Mouse (Mus musculus) hindbrain, embryonic 10.5 days (tissue): Measurements from ENCODE around the gene Fyn. TPM values are rescaled to one million over a fixed set of nuclear protein-coding genes. Genes with fewer than 3 reads are reported as not detected.
A peak's percentile ranks its signal among the peaks of the same experiment; 100 is the strongest.

Source experiments
- DNase-seq: peaks from one replicate; pipeline ENCODE4 v3.0.0-alpha.2; 2017; ENCODE audit warnings: low spot score
- H3K27ac ChIP-seq: fragments of 300-500 bp; sonication (generic); 2 replicates; pipeline ENCODE4 v1.5.1; 2016; ENCODE audit warnings: mild to moderate bottlenecking, moderate library complexity
- H3K27me3 ChIP-seq: fragments of 300-500 bp; sonication (generic); 2 replicates; pipeline ENCODE4 v1.6.1; 2016; ENCODE audit warnings: mild to moderate bottlenecking; ENCODE audit not compliant: poor library complexity, insufficient read depth, severe bottlenecking
- H3K36me3 ChIP-seq: fragments of 300-500 bp; sonication (generic); 2 replicates; pipeline ENCODE4 v1.6.1; 2016; ENCODE audit warnings: mild to moderate bottlenecking, moderate library complexity
- H3K4me1 ChIP-seq: fragments of 300-500 bp; sonication (generic); replicated peaks from 2 replicates; pipeline ENCODE4 v1.6.1; 2016; ENCODE audit warnings: mild to moderate bottlenecking
- H3K4me3 ChIP-seq: fragments of 300-500 bp; sonication (generic); 2 replicates; pipeline ENCODE4 v1.5.1; 2016; ENCODE audit warnings: mild to moderate bottlenecking, moderate library complexity
- H3K9me3 ChIP-seq: fragments of 300-500 bp; sonication (generic); 2 replicates; pipeline ENCODE4 v1.6.1; 2016; ENCODE audit warnings: mild to moderate bottlenecking, moderate library complexity
- WGBS: fragments of 180-500 bp; shearing (Covaris S2); methylation state at CpG from one replicate; pipeline ENCODE4 v1.1.7; 2016; 5-methylcytosine and 5-hydroxymethylcytosine counted together
- polyA plus RNA-seq: library from polyadenylated mRNA; unstranded; fragments of >200 nt; fragmentation: Nextera tagmentation; extraction: Ambion mirVana; gene quantifications from 2 replicates; pipeline ENCODE4 v1.2.1, GENCODE M21; 2016

The Fyn gene
- polyA plus RNA-seq, 1 experiment from 2014 or later: 34.1 TPM

- H3K36me3 ChIP-seq: peaks cover 19% of the 10 kb centered on the region
- no peaks in the 10 kb centered on the region for H3K9me3 ChIP-seq
- no peak overlapping the region for H3K4me3 ChIP-seq
- no peaks in the 10 kb centered on the region for H3K27me3 ChIP-seq
- H3K27ac ChIP-seq: peak overlapping the region; percentile 35; the same call in 1 of the 2 replicates
- DNase-seq: no peak
- peaks cover 33% of the 10 kb centered on the region for H3K4me1 ChIP-seq
- WGBS: 70% methylated on average over 9 of the region's 9 CpGs
Measured at GRCm38 (mm10) chr10:39420842-39421617, 52.4 kb downstream of the Fyn start.

DNA sequence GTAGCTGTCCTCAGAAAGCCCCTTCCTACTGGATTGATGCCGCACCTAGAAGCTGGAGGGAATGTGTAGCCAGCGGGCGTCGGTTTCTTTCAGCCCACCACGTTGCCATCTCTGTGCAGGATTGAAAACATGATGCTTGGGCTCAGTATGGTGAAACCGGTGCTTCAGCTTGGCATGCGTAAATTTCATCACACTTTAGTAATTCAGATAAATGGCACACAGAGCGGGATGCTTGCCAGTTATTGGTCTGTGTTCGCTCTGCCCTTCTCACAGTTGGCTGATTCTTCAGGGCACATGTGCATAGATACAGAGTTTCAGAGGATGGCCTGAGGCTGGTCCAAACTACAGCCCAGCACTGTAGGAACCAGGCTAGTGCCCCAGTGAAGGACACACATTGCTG is 53.1 kb downstream of the Fyn start:
- WGBS: 92% methylated on average over 9 of the region's 9 CpGs
- H3K9me3 ChIP-seq: no peaks in the 10 kb centered on the region
- no peaks in the 10 kb centered on the region for H3K27me3 ChIP-seq
- H3K27ac ChIP-seq: no peak overlapping the region
- no peak for DNase-seq
- peaks cover 19% of the 10 kb centered on the region for H3K36me3 ChIP-seq
- H3K4me3 ChIP-seq: no peak overlapping the region
- H3K4me1 ChIP-seq: peaks cover 36% of the 10 kb centered on the region

GRCm38 (mm10) chr10:39424643-39425042 is 56.0 kb downstream of the Fyn start:
- no peak overlapping the region for H3K4me3 ChIP-seq
- DNase-seq: no peak
- 81% methylated on average over 3 of the region's 3 CpGs for WGBS
- H3K27ac ChIP-seq: no peak overlapping the region
- H3K36me3 ChIP-seq: peaks cover 16% of the 10 kb centered on the region
- no peaks in the 10 kb centered on the region for H3K9me3 ChIP-seq
- H3K27me3 ChIP-seq: no peaks in the 10 kb centered on the region
- H3K4me1 ChIP-seq: peaks cover 41% of the 10 kb centered on the region

- Histone ChIP-seq H3K27me3 (no peaks in the 10 kb centered on the region), H3K4me1 (peaks cover 42% of the 10 kb centered on the region)
Measured at GRCm38 (mm10) chr10:39426033-39426432, 57.4 kb downstream of the Fyn start.

DNA sequence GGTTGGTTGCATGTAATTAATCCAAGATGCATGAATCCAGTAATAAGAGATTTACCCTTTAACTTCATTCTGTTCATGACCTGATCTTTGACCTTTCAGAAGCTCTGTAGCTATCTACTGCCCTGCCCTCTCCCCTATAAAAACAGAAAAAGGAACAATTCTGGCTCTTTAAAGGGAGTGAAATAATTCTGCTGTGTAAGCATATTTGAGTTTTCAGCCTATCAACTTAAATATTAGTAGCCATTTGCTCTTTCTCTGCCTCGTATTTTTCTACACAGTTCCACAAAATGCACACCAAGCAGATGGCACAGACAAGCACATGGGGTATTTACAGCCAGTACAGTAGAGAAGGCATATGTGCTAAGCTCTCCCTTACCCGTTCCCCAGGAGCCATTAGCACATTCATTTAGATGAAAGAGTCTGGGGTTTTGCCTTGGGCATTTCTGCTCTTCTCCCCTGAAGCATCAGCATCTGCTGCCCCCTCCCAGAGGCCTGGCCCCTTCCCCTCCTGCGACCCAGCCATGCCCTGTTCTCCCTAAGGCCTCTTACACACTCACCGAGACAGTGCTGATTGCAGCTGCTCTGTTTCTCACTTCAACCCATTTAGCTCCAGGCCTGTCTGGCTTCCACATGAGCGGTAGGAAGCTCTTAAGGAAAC is 58.3 kb downstream of the Fyn start:
- H3K27me3 ChIP-seq: no peaks in the 10 kb centered on the region
- no peak overlapping the region for H3K4me3 ChIP-seq
- H3K9me3 ChIP-seq: no peaks in the 10 kb centered on the region
- H3K36me3 ChIP-seq: peaks cover 16% of the 10 kb centered on the region
- H3K27ac ChIP-seq: no peak overlapping the region; the same call in 1 of the 2 replicates
- peaks cover 44% of the 10 kb centered on the region for H3K4me1 ChIP-seq
- DNase-seq: peak; percentile 36
- WGBS: 54% methylated on average over 5 of the region's 5 CpGs

More at GRCm38 (mm10) chr10:39426033-39426432, 57.4 kb downstream of the Fyn start:
- H3K36me3 ChIP-seq: peaks cover 16% of the 10 kb centered on the region
- DNase-seq: no peak
- 85% methylated on average over 3 of the region's 3 CpGs for WGBS
- H3K27ac ChIP-seq: no peak overlapping the region
- H3K4me3 ChIP-seq: no peak overlapping the region
- H3K9me3 ChIP-seq: no peaks in the 10 kb centered on the region

- no peaks in the 10 kb centered on the region for H3K9me3 ChIP-seq
- H3K4me3 ChIP-seq: no peak overlapping the region
- DNase-seq: no peak
- peaks cover 11% of the 10 kb centered on the region for H3K36me3 ChIP-seq
- H3K27ac ChIP-seq: 0 out of 2 replicates have a peak overlapping the region, but pooled peaks have one; percentile 37
- peaks cover 64% of the 10 kb centered on the region for H3K4me1 ChIP-seq
- H3K27me3 ChIP-seq: no peaks in the 10 kb centered on the region
- 87% methylated on average over 4 of the region's 4 CpGs for WGBS
Measured at GRCm38 (mm10) chr10:39429661-39430060, 61.0 kb downstream of the Fyn start.

- Histone ChIP-seq H3K27ac (0 out of 2 replicates have a peak overlapping the region, but pooled peaks have one; percentile 37), H3K4me1 (peaks cover 70% of the 10 kb centered on the region), H3K36me3 (peaks cover 6% of the 10 kb centered on the region), H3K9me3 (no peaks in the 10 kb centered on the region), H3K4me3 (no peak overlapping the region), H3K27me3 (no peaks in the 10 kb centered on the region)
- WGBS: 63% methylated on average over 14 of the region's 14 CpGs
- DNase-seq: no peak
Measured at GRCm38 (mm10) chr10:39430074-39430764, 61.6 kb downstream of the Fyn start.

- H3K4me1 ChIP-seq: peaks cover 75% of the 10 kb centered on the region
- H3K9me3 ChIP-seq: no peaks in the 10 kb centered on the region
- no peak for DNase-seq
- no peaks in the 10 kb centered on the region for H3K36me3 ChIP-seq
- H3K27me3 ChIP-seq: no peaks in the 10 kb centered on the region
- no peak overlapping the region for H3K4me3 ChIP-seq
- H3K27ac ChIP-seq: peak overlapping the region; percentile 45; the same call in 1 of the 2 replicates
- WGBS: 76% methylated on average over 2 of the region's 2 CpGs
Measured at GRCm38 (mm10) chr10:39431265-39431664, 62.6 kb downstream of the Fyn start.

GRCm38 (mm10) chr10:39432648-39433568 is 64.3 kb downstream of the Fyn start:
- Histone ChIP-seq H3K36me3 (no peaks in the 10 kb centered on the region), H3K27me3 (no peaks in the 10 kb centered on the region), H3K4me1 (peaks cover 63% of the 10 kb centered on the region), H3K9me3 (no peaks in the 10 kb centered on the region), H3K27ac (peak overlapping the region; percentile 23; the same call in 1 of the 2 replicates), H3K4me3 (no peak overlapping the region)
- no peak for DNase-seq
- WGBS: 83% methylated on average over 14 of the region's 14 CpGs

- no peaks in the 10 kb centered on the region for H3K27me3 ChIP-seq
Measured at GRCm38 (mm10) chr10:39433893-39434292, 65.2 kb downstream of the Fyn start.

DNA sequence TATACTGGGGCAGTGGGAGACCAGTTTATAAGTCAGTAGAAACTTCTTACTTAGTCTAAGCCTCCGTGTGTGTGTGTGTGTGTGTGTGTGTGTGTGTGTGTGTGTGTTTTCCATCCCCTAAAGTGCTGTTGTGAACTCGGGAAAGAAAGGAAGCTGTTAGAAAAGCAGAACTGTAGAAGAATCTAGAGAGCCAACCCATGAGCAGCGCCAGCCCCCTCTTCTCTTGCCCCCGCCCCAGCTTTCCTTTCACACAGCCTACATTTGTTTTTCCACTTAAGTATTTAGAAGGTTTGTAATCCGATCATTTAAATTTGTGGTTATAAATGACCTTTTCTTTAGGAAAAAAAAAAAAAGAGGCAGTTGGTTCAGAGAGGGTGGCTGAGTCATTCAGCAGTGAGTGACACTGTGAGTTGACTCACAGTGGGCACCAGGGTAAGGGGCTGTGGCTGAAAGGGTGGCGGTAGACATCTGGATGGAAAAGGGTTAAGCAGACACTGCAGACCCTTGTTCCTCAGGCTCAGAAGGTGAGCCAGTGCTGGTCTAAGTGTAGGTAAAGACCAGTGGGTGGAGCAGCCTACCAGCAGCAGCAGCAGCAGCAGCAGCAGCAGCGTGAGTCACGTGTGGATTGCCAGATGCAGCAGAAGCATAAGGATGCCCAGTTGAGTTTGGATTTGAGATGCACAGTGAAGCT is 66.2 kb downstream of the Fyn start:
- no peak for DNase-seq

More at GRCm38 (mm10) chr10:39433893-39434292, 65.2 kb downstream of the Fyn start:
- Histone ChIP-seq H3K9me3 (no peaks in the 10 kb centered on the region), H3K4me1 (peaks cover 67% of the 10 kb centered on the region), H3K4me3 (no peak overlapping the region), H3K27ac (no peak overlapping the region), H3K36me3 (no peaks in the 10 kb centered on the region)
- no peak for DNase-seq
- WGBS: 91% methylated on average over 7 of the region's 7 CpGs

More for the DNA sequence above, 66.2 kb downstream of the Fyn start:
- Histone ChIP-seq H3K27me3 (no peaks in the 10 kb centered on the region), H3K9me3 (no peaks in the 10 kb centered on the region), H3K4me1 (peaks cover 59% of the 10 kb centered on the region), H3K36me3 (no peaks in the 10 kb centered on the region), H3K4me3 (no peak overlapping the region), H3K27ac (no peak overlapping the region)
- 72% methylated on average over 8 of the region's 8 CpGs for WGBS
